Mouse (Mus musculus): ENCODE measurements around the gene Ctf1. TPM values are rescaled to one million over a fixed set of nuclear protein-coding genes. Genes with fewer than 3 reads are reported as not detected.

Ctf1 gene
- polyA plus RNA-seq (2014; fragmentation: Nextera tagmentation; extraction: Ambion mirVana): 17.5 and 23.7 TPM in 2 replicates

- Histone ChIP-seq H3K9ac (ENCODE audit: low read depth, low read length) (peak within 1 kb of the TSS; percentile 19), H3K4me3 (ENCODE audit: low read length) (peak within 1 kb of the TSS; percentile 37), H3K36me3 (ENCODE audit: control insufficient read depth, insufficient read depth, low read length) (no peaks in the 10 kb centered on the region), H3K4me1 (ENCODE audit: control insufficient read depth, insufficient read depth, low read length) (peaks cover 26% of the 10 kb centered on the region), H3K27ac (ENCODE audit: low read depth, low read length) (peak within 1 kb of the TSS; percentile 95), H3K9me3 (ENCODE audit: control insufficient read depth, low read length) (no peaks in the 10 kb centered on the region), H3K4me2 (replicated peaks; ENCODE audit: low read depth, low read length) (peak within 1 kb of the TSS; percentile 47), H3K27me3 (ENCODE audit: control insufficient read depth, insufficient read depth, low read length) (no peaks in the 10 kb centered on the region)
- 1% methylated on average over 28 of the region's 28 CpGs for WGBS
- ATAC-seq (ENCODE audit: low FRiP score, low TSS enrichment): peak; percentile 41
Measured at GRCm38 (mm10) chr7:127712461-127713385, at the start of gene Ctf1. Ctf1 (plus strand) TSS chr7:127712736.

- Histone ChIP-seq H3K9me3 (ENCODE audit: control insufficient read depth, low read length) (no peaks in the 10 kb centered on the region), H3K4me2 (replicated peaks; ENCODE audit: low read depth, low read length) (no peak overlapping the region), H3K4me3 (ENCODE audit: low read length) (no peak overlapping the region), H3K9ac (ENCODE audit: low read depth, low read length) (no peak overlapping the region), H3K27me3 (ENCODE audit: control insufficient read depth, insufficient read depth, low read length) (no peaks in the 10 kb centered on the region), H3K27ac (ENCODE audit: low read depth, low read length) (no peak overlapping the region), H3K36me3 (ENCODE audit: control insufficient read depth, insufficient read depth, low read length) (peaks cover 12% of the 10 kb centered on the region; the same call in 1 of the 2 replicates), H3K4me1 (ENCODE audit: control insufficient read depth, insufficient read depth, low read length) (no peaks in the 10 kb centered on the region)
- no peak for ATAC-seq (ENCODE audit: low FRiP score, low TSS enrichment)
- WGBS: 88% methylated on average over 6 of the region's 6 CpGs
Measured at GRCm38 (mm10) chr7:127662926-127663325, 49.6 kb upstream of the Ctf1 start.

GRCm38 (mm10) chr7:127666066-127666654 is 46.4 kb upstream of the Ctf1 start:
- H3K9ac ChIP-seq (ENCODE audit: low read depth, low read length): no peak overlapping the region
- H3K27ac ChIP-seq (ENCODE audit: low read depth, low read length): no peak overlapping the region
- ATAC-seq (ENCODE audit: low FRiP score, low TSS enrichment): no peak
- H3K4me2 ChIP-seq (replicated peaks; ENCODE audit: low read depth, low read length): no peak overlapping the region
- no peaks in the 10 kb centered on the region for H3K27me3 ChIP-seq (ENCODE audit: control insufficient read depth, insufficient read depth, low read length)
- H3K9me3 ChIP-seq (ENCODE audit: control insufficient read depth, low read length): no peaks in the 10 kb centered on the region
- peaks cover 12% of the 10 kb centered on the region; the same call in 1 of the 2 replicates for H3K36me3 ChIP-seq (ENCODE audit: control insufficient read depth, insufficient read depth, low read length)
- H3K4me1 ChIP-seq (ENCODE audit: control insufficient read depth, insufficient read depth, low read length): no peaks in the 10 kb centered on the region
- H3K4me3 ChIP-seq (ENCODE audit: low read length): no peak overlapping the region
- WGBS: 93% methylated on average over 6 of the region's 6 CpGs

GRCm38 (mm10) chr7:127666679-127667078 is 45.9 kb upstream of the Ctf1 start:
- H3K4me3 ChIP-seq (ENCODE audit: low read length): no peak overlapping the region
- 93% methylated on average over 13 of the region's 13 CpGs for WGBS
- no peaks in the 10 kb centered on the region for H3K4me1 ChIP-seq (ENCODE audit: control insufficient read depth, insufficient read depth, low read length)
- no peaks in the 10 kb centered on the region for H3K9me3 ChIP-seq (ENCODE audit: control insufficient read depth, low read length)
- H3K9ac ChIP-seq (ENCODE audit: low read depth, low read length): no peak overlapping the region
- peaks cover 12% of the 10 kb centered on the region; the same call in 1 of the 2 replicates for H3K36me3 ChIP-seq (ENCODE audit: control insufficient read depth, insufficient read depth, low read length)
- H3K4me2 ChIP-seq (replicated peaks; ENCODE audit: low read depth, low read length): no peak overlapping the region
- H3K27ac ChIP-seq (ENCODE audit: low read depth, low read length): no peak overlapping the region
- ATAC-seq (ENCODE audit: low FRiP score, low TSS enrichment): no peak
- H3K27me3 ChIP-seq (ENCODE audit: control insufficient read depth, insufficient read depth, low read length): no peaks in the 10 kb centered on the region

GRCm38 (mm10) chr7:127667171-127667570 is 45.4 kb upstream of the Ctf1 start:
- Histone ChIP-seq H3K9me3 (ENCODE audit: control insufficient read depth, low read length) (no peaks in the 10 kb centered on the region), H3K36me3 (ENCODE audit: control insufficient read depth, insufficient read depth, low read length) (peaks cover 12% of the 10 kb centered on the region; the same call in 1 of the 2 replicates), H3K9ac (ENCODE audit: low read depth, low read length) (no peak overlapping the region), H3K4me1 (ENCODE audit: control insufficient read depth, insufficient read depth, low read length) (no peaks in the 10 kb centered on the region), H3K4me2 (replicated peaks; ENCODE audit: low read depth, low read length) (no peak overlapping the region), H3K27me3 (ENCODE audit: control insufficient read depth, insufficient read depth, low read length) (no peaks in the 10 kb centered on the region), H3K27ac (ENCODE audit: low read depth, low read length) (no peak overlapping the region), H3K4me3 (ENCODE audit: low read length) (no peak overlapping the region)
- WGBS: 85% methylated on average over 8 of the region's 8 CpGs
- ATAC-seq (ENCODE audit: low FRiP score, low TSS enrichment): no peak

- Histone ChIP-seq H3K9me3 (ENCODE audit: control insufficient read depth, low read length) (no peaks in the 10 kb centered on the region), H3K27me3 (ENCODE audit: control insufficient read depth, insufficient read depth, low read length) (no peaks in the 10 kb centered on the region), H3K9ac (ENCODE audit: low read depth, low read length) (no peak overlapping the region), H3K36me3 (ENCODE audit: control insufficient read depth, insufficient read depth, low read length) (no peaks in the 10 kb centered on the region), H3K4me2 (replicated peaks; ENCODE audit: low read depth, low read length) (no peak overlapping the region), H3K4me3 (ENCODE audit: low read length) (no peak overlapping the region), H3K27ac (ENCODE audit: low read depth, low read length) (no peak overlapping the region), H3K4me1 (ENCODE audit: control insufficient read depth, insufficient read depth, low read length) (no peaks in the 10 kb centered on the region)
- 56% methylated on average over 11 of the region's 11 CpGs for WGBS
- ATAC-seq (ENCODE audit: low FRiP score, low TSS enrichment): no peak
Measured at GRCm38 (mm10) chr7:127671880-127672774, 40.4 kb upstream of the Ctf1 start.

- WGBS: 69% methylated on average over 4 of the region's 4 CpGs
- Histone ChIP-seq H3K4me1 (ENCODE audit: control insufficient read depth, insufficient read depth, low read length) (no peaks in the 10 kb centered on the region), H3K27ac (ENCODE audit: low read depth, low read length) (no peak overlapping the region), H3K9me3 (ENCODE audit: control insufficient read depth, low read length) (no peaks in the 10 kb centered on the region), H3K27me3 (ENCODE audit: control insufficient read depth, insufficient read depth, low read length) (no peaks in the 10 kb centered on the region), H3K4me2 (replicated peaks; ENCODE audit: low read depth, low read length) (no peak overlapping the region), H3K9ac (ENCODE audit: low read depth, low read length) (no peak overlapping the region), H3K36me3 (ENCODE audit: control insufficient read depth, insufficient read depth, low read length) (no peaks in the 10 kb centered on the region), H3K4me3 (ENCODE audit: low read length) (no peak overlapping the region)
- ATAC-seq (ENCODE audit: low FRiP score, low TSS enrichment): no peak
Measured at GRCm38 (mm10) chr7:127672776-127673175, 39.8 kb upstream of the Ctf1 start.

GRCm38 (mm10) chr7:127674977-127675376 is 37.6 kb upstream of the Ctf1 start:
- Histone ChIP-seq H3K9ac (ENCODE audit: low read depth, low read length) (no peak overlapping the region), H3K27ac (ENCODE audit: low read depth, low read length) (no peak overlapping the region), H3K36me3 (ENCODE audit: control insufficient read depth, insufficient read depth, low read length) (no peaks in the 10 kb centered on the region), H3K9me3 (ENCODE audit: control insufficient read depth, low read length) (no peaks in the 10 kb centered on the region), H3K27me3 (ENCODE audit: control insufficient read depth, insufficient read depth, low read length) (no peaks in the 10 kb centered on the region), H3K4me3 (ENCODE audit: low read length) (no peak overlapping the region), H3K4me1 (ENCODE audit: control insufficient read depth, insufficient read depth, low read length) (no peaks in the 10 kb centered on the region), H3K4me2 (replicated peaks; ENCODE audit: low read depth, low read length) (no peak overlapping the region)
- peak; percentile 67 for ATAC-seq (ENCODE audit: low FRiP score, low TSS enrichment)
- WGBS: 4% methylated on average over 5 of the region's 5 CpGs

All from kidney, embryonic 14.5 days (tissue).